Mouse (Mus musculus) lung, adult 2 months (tissue): Measurements from ENCODE around the gene Sumo1.

Experiments
- CTCF ChIP-seq: fragments of 200-500 bp; IDR thresholded peaks from 2 replicates; pipeline ENCODE4 v1.5.1; 2011; ENCODE audit warnings: mild to moderate bottlenecking, low read length, control low read depth; ENCODE audit not compliant: insufficient read depth
- POLR2A ChIP-seq: fragments of 200-500 bp; IDR thresholded peaks from 2 replicates; pipeline ENCODE4 v1.6.1; 2011; ENCODE audit warnings: low read depth, mild to moderate bottlenecking, control low read depth, low read length, borderline replicate concordance; ENCODE audit errors: extremely low read depth

DNA sequence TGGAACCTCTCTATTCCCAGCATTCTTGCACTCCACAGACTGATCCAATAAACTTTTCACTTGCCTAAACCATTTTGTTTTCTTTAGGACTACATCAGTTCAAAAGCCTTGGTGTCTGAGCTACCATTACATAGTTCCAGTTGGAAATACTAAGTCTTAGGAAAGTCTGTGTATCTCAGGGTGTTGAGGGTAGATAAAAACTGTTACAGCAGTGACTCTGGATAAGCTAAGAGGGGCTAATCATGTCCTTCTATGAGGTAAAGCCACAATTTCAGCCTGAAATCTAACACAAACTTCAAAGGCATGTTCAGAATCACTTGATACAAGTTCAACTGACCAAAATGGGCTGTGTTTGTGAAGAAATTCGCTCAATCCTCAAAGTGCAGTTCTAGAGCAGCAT lies 34.3 kb downstream of the Sumo1 start:
- TF ChIP-seq POLR2A (no peak), CTCF (no peak)
